Mouse (Mus musculus) MEL (cell line): ENCODE measurements around the gene Tmem205. TPM values are rescaled to one million over a fixed set of nuclear protein-coding genes. Genes with fewer than 3 reads are reported as not detected.
A peak's percentile ranks its signal among the peaks of the same experiment; 100 is the strongest.

ENCODE experiments used
- DNase-seq: peaks from one replicate; pipeline ENCODE4 v3.0.0; 2011; ENCODE audit warnings: low read depth, low spot score
- H3K27ac ChIP-seq: 2 replicates; pipeline ENCODE4 v1.5.1; 2012; ENCODE audit warnings: low read depth, mild to moderate bottlenecking, control low read depth, low read length, moderate library complexity; ENCODE audit not compliant: control insufficient read depth
- H3K27me3 ChIP-seq, 2 experiments: fragments of 150-350 bp in 1 of 2; sonication (generic) in 1 of 2; 2 replicates each; pipeline ENCODE4 v1.6.1; 2012; ENCODE audit warnings: low read length in 2 of 2, mild to moderate bottlenecking in 2 of 2, improper control_type of control experiment in 1 of 2, moderate library complexity in 1 of 2; ENCODE audit not compliant: insufficient read depth in 2 of 2, control insufficient read depth in 1 of 2
- H3K36me3 ChIP-seq, 2 experiments: 2 replicates each; pipeline ENCODE4 v1.6.1; 2012 to 2014; ENCODE audit warnings: low read length in 2 of 2, improper control_type of control experiment in 1 of 2, inconsistent platforms in 1 of 2, mild to moderate bottlenecking in 1 of 2; ENCODE audit not compliant: insufficient read depth in 2 of 2, control insufficient read depth in 1 of 2
- H3K4me1 ChIP-seq, 2 experiments: fragments of 150-350 bp in 1 of 2; sonication (generic) in 1 of 2; 2 replicates each; pipeline ENCODE4 v1.6.1; 2012; ENCODE audit warnings: low read length in 2 of 2, improper control_type of control experiment in 1 of 2, mild to moderate bottlenecking in 1 of 2; ENCODE audit not compliant: insufficient read depth in 2 of 2, control insufficient read depth in 1 of 2
- H3K4me3 ChIP-seq, 2 experiments: fragments of 150-350 bp in 1 of 2; sonication (generic) in 1 of 2; 2 replicates each; pipeline ENCODE4 v1.5.1; 2012; ENCODE audit warnings: low read depth in 2 of 2, low read length in 2 of 2, mild to moderate bottlenecking in 2 of 2, moderate library complexity in 2 of 2, control low read depth in 1 of 2, improper control_type of control experiment in 1 of 2; ENCODE audit not compliant: control insufficient read depth in 1 of 2, insufficient read depth in 1 of 2
- H3K79me2 ChIP-seq: 2 replicates; pipeline ENCODE4 v1.6.1; 2012; ENCODE audit warnings: mild to moderate bottlenecking, low read length, moderate library complexity; ENCODE audit not compliant: control insufficient read depth, poor library complexity, insufficient read depth
- H3K9ac ChIP-seq: 2 replicates; pipeline ENCODE4 v1.6.1; 2012; ENCODE audit warnings: low read depth, mild to moderate bottlenecking, control low read depth, low read length, moderate library complexity; ENCODE audit not compliant: control insufficient read depth, poor library complexity, severe bottlenecking
- H3K9me3 ChIP-seq: fragments of 150-350 bp; sonication (generic); replicated peaks from 2 replicates; pipeline ENCODE4 v1.6.1; 2012; ENCODE audit warnings: mild to moderate bottlenecking, low read length, improper control_type of control experiment, moderate library complexity; ENCODE audit not compliant: insufficient read depth
- BHLHE40 ChIP-seq: IDR thresholded peaks from 2 replicates; pipeline ENCODE4 v1.6.1; 2012; ENCODE audit warnings: low read depth, mild to moderate bottlenecking, inconsistent platforms, low read length, improper control_type of control experiment, borderline replicate concordance
- CHD1 ChIP-seq: IDR thresholded peaks from 2 replicates; pipeline ENCODE4 v1.6.1; 2012; ENCODE audit warnings: low read depth, mild to moderate bottlenecking, inconsistent platforms, low read length, improper control_type of control experiment
- CHD2 ChIP-seq: IDR thresholded peaks from 2 replicates; pipeline ENCODE4 v1.6.1; 2011; ENCODE audit warnings: low read length, improper control_type of control experiment
- CTCF ChIP-seq, 3 experiments: IDR thresholded peaks in 2 of 3; conservative IDR thresholded peaks in 1 of 3; 2 replicates each; pipeline ENCODE4 v1.5.1; 2011 to 2012; ENCODE audit warnings: low read length in 3 of 3, low read depth in 2 of 3, mild to moderate bottlenecking in 2 of 3, improper control_type of control experiment in 1 of 3, inconsistent platforms in 1 of 3, mixed read lengths in 1 of 3, moderate library complexity in 1 of 3; ENCODE audit not compliant: control insufficient read depth in 1 of 3, insufficient read depth in 1 of 3, poor library complexity in 1 of 3, severe bottlenecking in 1 of 3
- E2F4 ChIP-seq: IDR thresholded peaks from 2 replicates; pipeline ENCODE4 v1.6.1; 2011; ENCODE audit warnings: low read depth, low read length, improper control_type of control experiment, borderline replicate concordance
- ELF1 ChIP-seq: IDR thresholded peaks from 2 replicates; pipeline ENCODE4 v1.6.1; 2014; ENCODE audit warnings: low read depth, mild to moderate bottlenecking, inconsistent platforms, low read length, improper control_type of control experiment, moderate library complexity
- EP300 ChIP-seq, 2 experiments: IDR thresholded peaks; 2 replicates each; pipeline ENCODE4 v1.6.1; 2011; ENCODE audit warnings: improper control_type of control experiment in 2 of 2, low read length in 2 of 2, low read depth in 1 of 2, mild to moderate bottlenecking in 1 of 2
- ETS1 ChIP-seq: IDR thresholded peaks from 2 replicates; pipeline ENCODE4 v1.6.1; 2012; ENCODE audit warnings: low read depth, mild to moderate bottlenecking, inconsistent platforms, low read length, improper control_type of control experiment, moderate library complexity
- GATA1 ChIP-seq: IDR thresholded peaks from 2 replicates; pipeline ENCODE4 v1.6.1; 2011; ENCODE audit warnings: low read depth, low read length, improper control_type of control experiment
- HCFC1 ChIP-seq: IDR thresholded peaks from 2 replicates; pipeline ENCODE4 v1.6.1; 2012; ENCODE audit warnings: low read depth, mild to moderate bottlenecking, inconsistent platforms, low read length, improper control_type of control experiment, moderate library complexity
- JUND ChIP-seq: IDR thresholded peaks from 2 replicates; pipeline ENCODE4 v1.6.1; 2011; ENCODE audit warnings: low read depth, mild to moderate bottlenecking, improper control_type of control experiment, low read length
- KAT2A ChIP-seq: conservative IDR thresholded peaks from 2 replicates; pipeline ENCODE4 v1.6.1; 2012; ENCODE audit warnings: low read depth, low read length, improper control_type of control experiment, inconsistent platforms
- MAFK ChIP-seq: IDR thresholded peaks from 2 replicates; pipeline ENCODE4 v1.6.1; 2011; ENCODE audit warnings: low read depth, mild to moderate bottlenecking, low read length, improper control_type of control experiment, borderline replicate concordance
- MAZ ChIP-seq: IDR thresholded peaks from 2 replicates; pipeline ENCODE4 v1.6.1; 2012; ENCODE audit warnings: low read depth, mild to moderate bottlenecking, inconsistent platforms, low read length, improper control_type of control experiment
- MEF2A ChIP-seq: IDR thresholded peaks from 2 replicates; pipeline ENCODE4 v1.6.1; 2014; ENCODE audit warnings: low read depth, mild to moderate bottlenecking, inconsistent platforms, low read length, improper control_type of control experiment; ENCODE audit not compliant: poor library complexity, insufficient replicate concordance, severe bottlenecking; ENCODE audit errors: extremely low read depth
- MXI1 ChIP-seq: IDR thresholded peaks from 2 replicates; pipeline ENCODE4 v1.6.1; 2011; ENCODE audit warnings: mild to moderate bottlenecking, low read depth, low read length, improper control_type of control experiment
- MYB ChIP-seq: IDR thresholded peaks from 2 replicates; pipeline ENCODE4 v1.6.1; 2011; ENCODE audit warnings: mild to moderate bottlenecking, low read depth, low read length, improper control_type of control experiment
- MYC ChIP-seq: IDR thresholded peaks from 2 replicates; pipeline ENCODE4 v1.6.1; 2011; ENCODE audit warnings: low read depth, mild to moderate bottlenecking, low read length, improper control_type of control experiment, moderate library complexity
- NRF1 ChIP-seq: IDR thresholded peaks from 2 replicates; pipeline ENCODE4 v1.6.1; 2014; ENCODE audit warnings: low read depth, mild to moderate bottlenecking, inconsistent platforms, low read length, improper control_type of control experiment, moderate library complexity; ENCODE audit not compliant: poor library complexity, insufficient read depth, severe bottlenecking
- POLR2A ChIP-seq, 2 experiments: IDR thresholded peaks; 2 replicates each; pipeline ENCODE4 v1.6.1; 2011 to 2012; ENCODE audit warnings: low read length in 2 of 2, mild to moderate bottlenecking in 2 of 2, control low read depth in 1 of 2, improper control_type of control experiment in 1 of 2, low read depth in 1 of 2, moderate library complexity in 1 of 2; ENCODE audit not compliant: control insufficient read depth in 1 of 2, insufficient read depth in 1 of 2, poor library complexity in 1 of 2
- POLR2AphosphoS2 ChIP-seq: IDR thresholded peaks from 2 replicates; pipeline ENCODE4 v1.6.1; 2011; ENCODE audit warnings: low read length, improper control_type of control experiment
- POLR2AphosphoS5 ChIP-seq: IDR thresholded peaks from 2 replicates; pipeline ENCODE4 v1.6.1; 2012; ENCODE audit warnings: low read depth, borderline replicate concordance, mild to moderate bottlenecking, inconsistent platforms, low read length, moderate library complexity, mixed read lengths
- RAD21 ChIP-seq: IDR thresholded peaks from 2 replicates; pipeline ENCODE4 v1.6.1; 2011; ENCODE audit warnings: mild to moderate bottlenecking, low read depth, low read length, improper control_type of control experiment
- RCOR1 ChIP-seq: IDR thresholded peaks from 2 replicates; pipeline ENCODE4 v1.6.1; 2012; ENCODE audit warnings: low read depth, mild to moderate bottlenecking, inconsistent platforms, low read length, improper control_type of control experiment
- SIN3A ChIP-seq: IDR thresholded peaks from 2 replicates; pipeline ENCODE4 v1.6.1; 2012; ENCODE audit warnings: low read length, improper control_type of control experiment, inconsistent platforms
- TAL1 ChIP-seq: IDR thresholded peaks from 2 replicates; pipeline ENCODE4 v1.6.1; 2012; ENCODE audit warnings: mild to moderate bottlenecking, inconsistent platforms, low read length, moderate library complexity, mixed read lengths
- USF1 ChIP-seq: IDR thresholded peaks from 2 replicates; pipeline ENCODE4 v1.6.1; 2014; ENCODE audit warnings: low read depth, mild to moderate bottlenecking, inconsistent platforms, low read length, improper control_type of control experiment, moderate library complexity
- USF2 ChIP-seq, 2 experiments: IDR thresholded peaks; 2 replicates each; pipeline ENCODE4 v1.6.1; 2011 to 2012; ENCODE audit warnings: improper control_type of control experiment in 2 of 2, low read length in 2 of 2, borderline replicate concordance in 1 of 2, inconsistent platforms in 1 of 2, low read depth in 1 of 2, mild to moderate bottlenecking in 1 of 2; ENCODE audit not compliant: insufficient read depth in 1 of 2
- ZC3H11A ChIP-seq: IDR thresholded peaks from 2 replicates; pipeline ENCODE4 v1.6.1; 2012; ENCODE audit warnings: low read depth, mild to moderate bottlenecking, inconsistent platforms, low read length, improper control_type of control experiment
- ZKSCAN1 ChIP-seq: IDR thresholded peaks from 2 replicates; pipeline ENCODE4 v1.6.1; 2012; ENCODE audit warnings: low read depth, mild to moderate bottlenecking, inconsistent platforms, low read length, improper control_type of control experiment, moderate library complexity
- ZMIZ1 ChIP-seq: IDR thresholded peaks from 2 replicates; pipeline ENCODE4 v1.6.1; 2012; ENCODE audit warnings: low read depth, mild to moderate bottlenecking, inconsistent platforms, low read length, improper control_type of control experiment, moderate library complexity
- polyA plus RNA-seq, 2 experiments: library from polyadenylated mRNA; stranded (reverse) in 1 of 2; unstranded in 1 of 2; fragments of >175 nt in 1 of 2; fragments of >200 nt in 1 of 2; gene quantifications; 2 replicates each; pipeline versions ENCODE4 v1.2.1 to v1.2.4; 2012; ENCODE audit warnings: low replicate concordance in 2 of 2, low read depth in 1 of 2; ENCODE audit not compliant: insufficient read length in 2 of 2, insufficient read depth in 1 of 2, missing spikeins in 1 of 2
- total RNA-seq: library from RNA; depleted of rRNA; stranded (reverse); fragments of 300-350 nt; gene quantifications from 2 replicates; pipeline ENCODE4 v1.2.3, GENCODE M21; 2012

The Tmem205 gene
- total and polyA plus RNA-seq, 3 experiments = 114 to 118 TPM; not detected in 1

DNA sequence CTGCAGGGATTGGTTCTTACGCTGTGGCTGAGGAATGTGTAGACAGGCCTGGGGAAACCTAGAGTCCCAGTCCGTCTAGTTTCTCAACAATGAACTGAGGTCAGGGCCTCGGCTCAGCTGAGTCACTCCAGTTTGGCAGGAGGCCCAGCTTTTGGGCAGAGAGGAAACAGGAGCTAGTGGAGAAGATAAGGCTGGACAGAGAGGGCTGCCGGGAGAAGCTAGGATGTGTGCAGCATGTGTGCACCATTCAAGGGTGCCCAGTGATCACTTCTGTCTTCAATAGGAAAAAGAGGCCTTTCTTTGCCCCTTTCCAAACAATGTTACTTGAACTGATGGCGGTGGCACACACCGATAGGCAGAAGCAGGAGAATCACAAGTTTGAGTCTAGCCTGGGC lies 3.3 kb downstream of the Tmem205 start (continued):
- TF ChIP-seq CHD2 (peak; percentile 43), KAT2A (peak; percentile 47; the same call in 1 of the 2 replicates), TAL1 (peak; percentile 86), E2F4 (0 out of 2 replicates have a peak, but pooled peaks have one; percentile 62), CHD1 (no peak), USF1 (peak; percentile 49), MYC (peak; percentile 97), MAFK (peak; percentile 96), NRF1 (no peak), MYB (no peak; the same call in 1 of the 2 replicates), MEF2A (no peak), POLR2A (IDR thresholded peaks at IDR 0.05; ENCODE audit: control insufficient read depth in 1 of 2, insufficient read depth in 1 of 2, low read depth in 1 of 2, low read length in 2 of 2, poor library complexity in 1 of 2) (peak in 1 of 2 experiments; percentile 60; a peak in 1 of 4 replicates), ETS1 (peak; percentile 99), USF2 (IDR thresholded peaks at IDR 0.05; ENCODE audit: borderline replicate concordance in 1 of 2, insufficient read depth in 1 of 2, low read depth in 1 of 2, low read length in 2 of 2) (no peak), MXI1 (peak; percentile 94), GATA1 (peak; percentile 98), RAD21 (no peak), HCFC1 (peak; percentile 76), JUND (peak; percentile 90; the same call in 1 of the 2 replicates)

DNA sequence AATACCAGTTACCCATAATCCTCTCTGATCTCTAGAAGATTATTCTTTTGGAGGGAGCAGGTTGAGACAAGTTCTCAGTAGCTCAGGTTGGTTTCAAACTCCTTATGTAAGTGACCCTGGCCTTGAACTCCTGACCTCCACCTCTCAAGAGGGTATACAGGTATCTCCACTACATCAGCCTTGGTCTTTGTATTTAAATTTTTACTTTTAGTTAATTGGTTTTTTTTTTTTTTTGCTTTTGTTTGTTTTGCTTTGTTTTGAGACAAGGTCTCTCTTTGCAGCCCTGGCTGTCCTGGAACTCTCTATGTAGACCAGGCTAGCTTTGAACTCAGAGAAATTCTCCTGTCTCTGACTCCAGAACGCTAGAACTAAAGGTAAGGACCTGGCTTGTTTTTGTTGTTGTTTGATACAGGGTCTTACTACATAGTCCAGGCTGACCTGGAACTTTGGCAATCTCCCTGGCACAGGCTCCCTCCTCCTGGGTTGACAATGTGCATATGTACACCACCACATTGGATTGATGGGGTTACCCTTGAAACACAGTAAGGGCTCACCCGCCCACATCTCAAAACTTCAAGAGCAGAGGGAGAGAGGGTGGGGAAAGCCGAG lies 3.8 kb downstream of the Tmem205 start:
- H3K9ac ChIP-seq = peak overlapping the region; percentile 9
- 0 out of 2 replicates have a peak, but pooled peaks have one; percentile 27 for TF ChIP-seq ETS1
- no peak for TF ChIP-seq SIN3A
- TF ChIP-seq E2F4 = no peak
- peak; percentile 42; the same call in 1 of the 2 replicates for TF ChIP-seq POLR2AphosphoS2
- no peak for TF ChIP-seq POLR2AphosphoS5
- no peak; the same call in 1 of the 2 replicates for TF ChIP-seq CHD1
- 0 out of 2 replicates have a peak, but pooled peaks have one; percentile 22 for TF ChIP-seq RCOR1
- TF ChIP-seq EP300 (IDR thresholded peaks at IDR 0.05; ENCODE audit: low read depth in 1 of 2, low read length in 2 of 2) = peak in 1 of 2 experiments; percentile 48; a peak in 1 of 4 replicates
- peak; percentile 53; the same call in 1 of the 2 replicates for TF ChIP-seq MAZ
- no peak for TF ChIP-seq MAFK
- no peak for TF ChIP-seq ZKSCAN1
- TF ChIP-seq ZMIZ1 = no peak
- no peak for TF ChIP-seq MXI1
- peak; percentile 19; the same call in 1 of the 2 replicates for TF ChIP-seq ZC3H11A
- TF ChIP-seq BHLHE40 = no peak
- no peak for TF ChIP-seq KAT2A
- no peak for TF ChIP-seq MYB
- no peak; the same call in 1 of the 2 replicates for TF ChIP-seq CHD2
- TF ChIP-seq ELF1 = 0 out of 2 replicates have a peak, but pooled peaks have one; percentile 1
- TF ChIP-seq TAL1 = no peak
- no peak for TF ChIP-seq JUND
- no peak for TF ChIP-seq CTCF (IDR thresholded peaks at IDR 0.05 in 2 of 3, conservative IDR thresholded peaks at IDR 0.05 in 1 of 3; ENCODE audit: control insufficient read depth in 1 of 3, insufficient read depth in 1 of 3, low read depth in 2 of 3, low read length in 3 of 3, poor library complexity in 1 of 3, severe bottlenecking in 1 of 3)

More for the DNA sequence above, 3.8 kb downstream of the Tmem205 start:
- DNase-seq = no peak
- Histone ChIP-seq H3K9me3 (no peaks in the 10 kb centered on the region), H3K4me3 (no peak overlapping the region), H3K36me3 (peaks cover 2 to 33% of the 10 kb centered on the region in 2 experiments), H3K27me3 (no peaks in the 10 kb centered on the region), H3K79me2 (peaks cover 8% of the 10 kb centered on the region), H3K27ac (peak overlapping the region; percentile 53), H3K4me1 (peaks cover 21 to 38% of the 10 kb centered on the region in 2 experiments)
